Mouse (Mus musculus) skeletal muscle tissue, postnatal 0 days (tissue): ENCODE measurements around the gene Zbed3. TPM values are rescaled to one million over a fixed set of nuclear protein-coding genes. Genes with fewer than 3 reads are reported as not detected.

Source experiments
- polyA plus RNA-seq: library from polyadenylated mRNA; unstranded; fragments of >200 nt; fragmentation: Nextera tagmentation; extraction: Ambion mirVana; gene quantifications from 2 replicates; pipeline ENCODE4 v1.2.1, GENCODE M21; 2015

The Zbed3 gene
- polyA plus RNA-seq: 17.7 and 23.2 TPM in 2 replicates

GRCm38 (mm10) chr13:95323400-95323799 is at the start of gene Zbed3:
TSS of gene Zbed3 (plus strand) at chr13:95323612.

DNA sequence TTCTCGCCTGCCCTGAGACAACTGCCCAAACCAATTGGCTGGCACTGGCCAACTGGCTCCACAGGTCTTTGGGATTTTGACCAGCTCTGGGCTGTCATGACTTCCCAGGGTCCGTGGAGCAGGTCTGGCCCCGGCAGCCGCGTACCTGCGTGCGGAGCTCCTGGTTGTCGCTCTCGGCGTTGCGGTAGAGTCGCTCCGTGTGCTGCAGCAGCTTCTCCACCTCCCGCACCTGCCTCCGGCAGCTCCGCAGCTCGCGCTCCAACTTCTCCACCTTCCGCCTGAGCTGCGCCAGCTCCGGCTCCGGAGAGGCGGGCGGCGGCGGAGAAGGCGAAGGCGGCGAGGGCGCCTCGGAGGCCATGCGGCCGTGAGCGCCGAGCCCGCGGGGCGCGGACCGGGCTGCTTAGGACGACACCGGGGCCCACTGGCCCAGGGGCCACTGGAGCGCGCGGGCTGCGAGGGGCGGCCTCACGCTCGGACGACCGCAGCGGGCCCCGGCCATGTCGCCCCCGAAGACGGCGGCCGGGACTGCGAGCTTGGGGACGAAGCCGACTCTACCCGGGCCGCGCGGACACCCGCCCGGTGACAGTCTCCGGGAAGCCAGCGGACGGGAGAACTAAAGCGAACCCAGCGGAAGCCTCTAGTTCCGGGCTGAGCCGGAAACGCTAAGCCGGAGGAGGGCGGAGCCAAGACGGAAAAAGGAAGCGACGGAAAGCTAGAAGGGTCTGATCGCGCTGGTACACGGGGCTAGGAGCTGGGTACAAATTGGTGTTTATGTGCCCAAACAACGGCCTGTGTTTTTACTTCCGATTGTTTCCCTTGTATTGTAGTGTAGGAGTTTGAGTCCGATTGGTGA is 51.5 kb downstream of the Zbed3 start, which contains the start of gene Aggf1:
Aggf1 (minus strand) TSS at position 652 of the 853 bp plus-strand sequence.

Other genes with a start within 250 kb of the Zbed3 start
- gene Pde8b, start 73.3 kb upstream of the Zbed3 start, polyA plus RNA-seq: 1.00 and 1.2 TPM in 2 replicates
- 14.3 and 15.4 TPM in 2 replicates for gene Aggf1, start 51.7 kb downstream of the Zbed3 start, polyA plus RNA-seq
- gene Crhbp, start 121.3 kb downstream of the Zbed3 start, polyA plus RNA-seq: not detected in 2 replicates
- not detected in 2 replicates for gene S100z, start 155.1 kb downstream of the Zbed3 start, polyA plus RNA-seq
- 0.69 and 0.73 TPM in 2 replicates for gene F2rl1, start 201.6 kb downstream of the Zbed3 start, polyA plus RNA-seq